Mouse (Mus musculus) kidney, adult 2 months (tissue): Measurements from ENCODE around the gene Ston1. TPM values are rescaled to one million over a fixed set of nuclear protein-coding genes. Genes with fewer than 3 reads are reported as not detected.

ENCODE experiments used
- DNase-seq: peaks from one replicate; pipeline ENCODE4 v3.0.0; 2021
- H3K27ac ChIP-seq: fragments of 200-500 bp; 2 replicates; pipeline ENCODE4 v1.5.1; 2012; ENCODE audit warnings: low read depth, low read length, control low read depth, inconsistent platforms; ENCODE audit not compliant: insufficient read depth
- H3K27me3 ChIP-seq: fragments of 200-500 bp; replicated peaks from 2 replicates; pipeline ENCODE4 v1.6.1; 2012; ENCODE audit warnings: mild to moderate bottlenecking, moderate library complexity, low read length, inconsistent platforms; ENCODE audit not compliant: control insufficient read depth, insufficient read depth
- H3K36me3 ChIP-seq: fragments of 200-500 bp; 2 replicates; pipeline ENCODE4 v1.6.1; 2012; ENCODE audit warnings: mild to moderate bottlenecking, moderate library complexity, low read length, inconsistent platforms; ENCODE audit not compliant: control insufficient read depth, insufficient read depth
- H3K4me1 ChIP-seq: fragments of 200-500 bp; 2 replicates; pipeline ENCODE4 v1.6.1; 2011; ENCODE audit warnings: low read length; ENCODE audit not compliant: control insufficient read depth, insufficient read depth
- H3K4me3 ChIP-seq: fragments of 200-500 bp; 2 replicates; pipeline ENCODE4 v1.5.1; 2011; ENCODE audit warnings: mild to moderate bottlenecking, low read depth, low read length, control low read depth; ENCODE audit not compliant: insufficient read depth
- CTCF ChIP-seq: fragments of 200-500 bp; conservative IDR thresholded peaks from 2 replicates; pipeline ENCODE4 v1.5.1; 2011; ENCODE audit warnings: low read depth, mild to moderate bottlenecking, control low read depth, low read length, moderate library complexity, mixed read lengths; ENCODE audit not compliant: insufficient read depth, insufficient read length
- POLR2A ChIP-seq: fragments of 200-500 bp; IDR thresholded peaks from one replicate; pipeline ENCODE4 v1.6.1; 2011; ENCODE audit warnings: low read depth, low read length, control low read depth
- WGBS: fragments of 180-500 bp; shearing (Covaris S2); methylation state at CpG from one replicate; pipeline ENCODE4 v1.1.7; 2018; 5-methylcytosine and 5-hydroxymethylcytosine counted together
- polyA plus RNA-seq: library from polyadenylated mRNA; depleted of rRNA; stranded (reverse); fragments of >200 nt; gene quantifications from 2 replicates; pipeline ENCODE4 v1.2.3, GENCODE M21; 2012; rRNA removed

Gene Ston1
- polyA plus RNA-seq, 1 experiment: 25.6 TPM

DNA sequence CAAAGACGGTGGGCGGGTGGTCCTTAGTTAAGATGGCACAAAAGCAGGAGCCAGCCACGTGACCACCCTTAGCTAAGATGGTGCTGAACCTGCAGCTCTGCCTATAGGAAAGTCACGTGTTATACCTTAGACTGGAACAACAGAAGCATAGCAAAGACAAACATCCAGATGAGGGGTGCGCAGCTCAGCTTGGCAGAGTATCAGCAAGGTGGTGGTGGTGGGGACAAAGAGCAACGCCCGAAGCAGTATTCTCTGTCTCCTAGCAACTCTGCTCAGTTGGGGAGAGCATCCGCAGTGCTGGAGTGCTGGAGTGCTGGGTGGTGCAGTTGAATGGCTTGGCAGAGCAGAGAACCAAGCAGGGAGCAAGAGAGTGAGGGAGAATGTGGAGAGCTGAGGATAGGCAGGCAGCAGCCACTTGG lies 108.8 kb downstream of the Ston1 start:
- DNase-seq: no peak
- Histone ChIP-seq H3K4me1 (no peaks in the 10 kb centered on the region), H3K36me3 (no peaks in the 10 kb centered on the region), H3K4me3 (no peak overlapping the region), H3K27me3 (no peaks in the 10 kb centered on the region), H3K27ac (no peak overlapping the region)
- TF ChIP-seq POLR2A (no peak), CTCF (no peak)
- 58% methylated on average over 8 of the region's 8 CpGs for WGBS

Other genes with a start within 250 kb of the Ston1 start
- gene Foxn2, start 157.0 kb upstream of the Ston1 start, polyA plus RNA-seq: 2.7 and 2.9 TPM in 2 replicates
- gene Ppp1r21, start 67.6 kb upstream of the Ston1 start, polyA plus RNA-seq: 39.5 and 47.7 TPM in 2 replicates
- gene Gtf2a1l, start 71.0 kb downstream of the Ston1 start, polyA plus RNA-seq: 0.10 and 0.14 TPM in 2 replicates
- 0.02 and 0.03 TPM in 2 replicates for gene Lhcgr, start 194.3 kb downstream of the Ston1 start, polyA plus RNA-seq